Mouse (Mus musculus) neural tube, embryonic 14.5 days (tissue): ENCODE data around the gene Olfr622. TPM values are rescaled to one million over a fixed set of nuclear protein-coding genes. Genes with fewer than 3 reads are reported as not detected.

Source experiments
- ATAC-seq: fragments of 200-750 bp; cut with Nextera tagmentation; 2 replicates; pipeline ENCODE4 v1.8.0; 2017; ENCODE audit warnings: low read depth, mild to moderate bottlenecking, moderate TSS enrichment, moderate library complexity
- H3K27ac ChIP-seq: fragments of 300-500 bp; sonication (generic); 2 replicates; pipeline ENCODE4 v1.5.1; 2014; ENCODE audit warnings: low read depth, mild to moderate bottlenecking, control low read depth, low read length, moderate library complexity, mixed read lengths
- H3K27me3 ChIP-seq: fragments of 300-500 bp; sonication (generic); 2 replicates; pipeline ENCODE4 v1.6.1; 2014; ENCODE audit warnings: low read length; ENCODE audit not compliant: control insufficient read depth, insufficient read depth
- H3K36me3 ChIP-seq: fragments of 300-500 bp; sonication (generic); 2 replicates; pipeline ENCODE4 v1.6.1; 2014; ENCODE audit warnings: low read length, mixed read lengths; ENCODE audit not compliant: control insufficient read depth, insufficient read depth
- H3K4me1 ChIP-seq: fragments of 300-500 bp; sonication (generic); 2 replicates; pipeline ENCODE4 v1.6.1; 2014; ENCODE audit warnings: low read length; ENCODE audit not compliant: control insufficient read depth, insufficient read depth
- H3K4me2 ChIP-seq: fragments of 300-500 bp; sonication (generic); 2 replicates; pipeline ENCODE4 v1.6.1; 2014; ENCODE audit warnings: mild to moderate bottlenecking, low read depth, low read length, control low read depth
- H3K4me3 ChIP-seq: fragments of 300-500 bp; sonication (generic); 2 replicates; pipeline ENCODE4 v1.5.1; 2014; ENCODE audit warnings: low read depth, low read length, control low read depth, mixed read lengths
- H3K9ac ChIP-seq: fragments of 300-500 bp; sonication (generic); replicated peaks from 2 replicates; pipeline ENCODE4 v1.6.1; 2014; ENCODE audit warnings: low read depth, mild to moderate bottlenecking, control low read depth, low read length, mixed read lengths
- H3K9me3 ChIP-seq: fragments of 300-500 bp; sonication (generic); 2 replicates; pipeline ENCODE4 v1.6.1; 2016; ENCODE audit warnings: low read length; ENCODE audit not compliant: control insufficient read depth
- WGBS: fragments of 180-500 bp; shearing (Covaris S2); extraction: QIAGEN DNeasy Blood & Tissue Kit; methylation state at CpG from one replicate; pipeline ENCODE4 v1.1.7; 2014; 5-methylcytosine and 5-hydroxymethylcytosine counted together
- polyA plus RNA-seq: library from polyadenylated mRNA; unstranded; fragments of >200 nt; fragmentation: Nextera tagmentation; extraction: Ambion mirVana; gene quantifications from 2 replicates; pipeline ENCODE4 v1.2.1, GENCODE M21; 2014

Olfr622 gene
- not detected in 2 replicates for polyA plus RNA-seq

GRCm38 (mm10) chr7:103642602-103643001 is at the start of gene Olfr622:
Gene Olfr622 (minus strand): TSS chr7:103642702.
- H3K9ac ChIP-seq = no peak within 1 kb of the TSS
- ATAC-seq = no peak
- H3K27me3 ChIP-seq = no peaks in the 10 kb centered on the region
- no peak within 1 kb of the TSS for H3K27ac ChIP-seq
- 84% methylated on average over 1 of the region's 1 CpGs for WGBS
- no peaks in the 10 kb centered on the region for H3K9me3 ChIP-seq
- no peaks in the 10 kb centered on the region for H3K4me1 ChIP-seq
- H3K4me3 ChIP-seq = no peak within 1 kb of the TSS
- no peak within 1 kb of the TSS for H3K4me2 ChIP-seq
- no peaks in the 10 kb centered on the region for H3K36me3 ChIP-seq

GRCm38 (mm10) chr7:103682420-103682819 is 39.9 kb upstream of the Olfr622 start, which contains the start of gene Olfr625-ps1:
Gene Olfr625-ps1 (plus strand): TSS chr7:103682720.
- H3K4me1 ChIP-seq = no peaks in the 10 kb centered on the region
- no peaks in the 10 kb centered on the region for H3K36me3 ChIP-seq
- H3K4me2 ChIP-seq = no peak within 1 kb of the TSS
- no peak within 1 kb of the TSS for H3K4me3 ChIP-seq
- no peaks in the 10 kb centered on the region for H3K27me3 ChIP-seq
- ATAC-seq = no peak
- no peak within 1 kb of the TSS for H3K9ac ChIP-seq
- H3K9me3 ChIP-seq = no peaks in the 10 kb centered on the region
- no peak within 1 kb of the TSS for H3K27ac ChIP-seq

- no peak for ATAC-seq
- WGBS = 92% methylated on average over 2 of the region's 2 CpGs
- Histone ChIP-seq H3K27me3 (no peaks in the 10 kb centered on the region), H3K9me3 (no peaks in the 10 kb centered on the region), H3K27ac (no peak within 1 kb of the TSS), H3K4me1 (no peaks in the 10 kb centered on the region), H3K36me3 (no peaks in the 10 kb centered on the region), H3K4me3 (no peak within 1 kb of the TSS), H3K4me2 (no peak within 1 kb of the TSS), H3K9ac (no peak within 1 kb of the TSS)
Measured at GRCm38 (mm10) chr7:103671091-103671490, 28.6 kb upstream of the Olfr622 start, which contains the start of gene Olfr624. Gene Olfr624 (minus strand): TSS chr7:103671191.

GRCm38 (mm10) chr7:103663598-103663997 is 21.1 kb upstream of the Olfr622 start, which contains the start of gene Olfr623:
Gene Olfr623 (minus strand): TSS chr7:103663698.
- H3K36me3 ChIP-seq = no peaks in the 10 kb centered on the region
- H3K4me1 ChIP-seq = no peaks in the 10 kb centered on the region
- no peak within 1 kb of the TSS for H3K9ac ChIP-seq
- no peak within 1 kb of the TSS for H3K27ac ChIP-seq
- no peak within 1 kb of the TSS for H3K4me2 ChIP-seq
- no peak for ATAC-seq
- no peak within 1 kb of the TSS for H3K4me3 ChIP-seq
- no peaks in the 10 kb centered on the region for H3K27me3 ChIP-seq
- no peaks in the 10 kb centered on the region for H3K9me3 ChIP-seq

- no peaks in the 10 kb centered on the region for H3K36me3 ChIP-seq
- no peaks in the 10 kb centered on the region for H3K4me1 ChIP-seq
- H3K4me3 ChIP-seq = no peak overlapping the region
- no peaks in the 10 kb centered on the region for H3K9me3 ChIP-seq
- H3K27ac ChIP-seq = no peak overlapping the region
- no peak overlapping the region for H3K4me2 ChIP-seq
- 90% methylated on average over 4 of the region's 4 CpGs for whole genome bisulfite sequencing
- H3K27me3 ChIP-seq = no peaks in the 10 kb centered on the region
- no peak for ATAC-seq
- no peak overlapping the region for H3K9ac ChIP-seq
Measured at GRCm38 (mm10) chr7:103644070-103644469, 1.6 kb upstream of the Olfr622 start.

- no peak overlapping the region for H3K9ac ChIP-seq
- H3K4me1 ChIP-seq = no peaks in the 10 kb centered on the region
- no peaks in the 10 kb centered on the region for H3K27me3 ChIP-seq
- no peak overlapping the region for H3K4me2 ChIP-seq
- no peak overlapping the region for H3K27ac ChIP-seq
- no peaks in the 10 kb centered on the region for H3K36me3 ChIP-seq
- ATAC-seq = no peak
- H3K4me3 ChIP-seq = no peak overlapping the region
- no peaks in the 10 kb centered on the region for H3K9me3 ChIP-seq
Measured at GRCm38 (mm10) chr7:103636795-103637194, 5.7 kb downstream of the Olfr622 start.

GRCm38 (mm10) chr7:103612434-103612833 is 30.1 kb downstream of the Olfr622 start, which contains the start of gene Olfr620:
Gene Olfr620 (minus strand): TSS chr7:103612534.
- no peaks in the 10 kb centered on the region for H3K36me3 ChIP-seq
- no peaks in the 10 kb centered on the region for H3K9me3 ChIP-seq
- 73% methylated on average over 2 of the region's 2 CpGs for WGBS

GRCm38 (mm10) chr7:103607425-103607824 is 35.1 kb downstream of the Olfr622 start:
- Histone ChIP-seq H3K9me3 (no peaks in the 10 kb centered on the region), H3K27me3 (no peaks in the 10 kb centered on the region), H3K4me2 (no peak overlapping the region), H3K4me1 (no peaks in the 10 kb centered on the region), H3K9ac (no peak overlapping the region), H3K4me3 (no peak overlapping the region), H3K27ac (no peak overlapping the region), H3K36me3 (no peaks in the 10 kb centered on the region)
- no peak for ATAC-seq
- WGBS = 91% methylated on average over 2 of the region's 2 CpGs

More at GRCm38 (mm10) chr7:103612434-103612833, 30.1 kb downstream of the Olfr622 start, which contains the start of gene Olfr620:
- H3K4me1 ChIP-seq = no peaks in the 10 kb centered on the region
- no peaks in the 10 kb centered on the region for H3K27me3 ChIP-seq
- no peak for ATAC-seq
- H3K9ac ChIP-seq = no peak within 1 kb of the TSS
- no peak within 1 kb of the TSS for H3K4me2 ChIP-seq
- H3K27ac ChIP-seq = no peak within 1 kb of the TSS
- H3K4me3 ChIP-seq = no peak within 1 kb of the TSS

- no peak for ATAC-seq
- H3K9me3 ChIP-seq = no peaks in the 10 kb centered on the region
- no peak within 1 kb of the TSS for H3K27ac ChIP-seq
- H3K27me3 ChIP-seq = no peaks in the 10 kb centered on the region
- no peak within 1 kb of the TSS for H3K4me2 ChIP-seq
- no peak within 1 kb of the TSS for H3K9ac ChIP-seq
- H3K4me3 ChIP-seq = no peak within 1 kb of the TSS
- no peaks in the 10 kb centered on the region for H3K36me3 ChIP-seq
- H3K4me1 ChIP-seq = no peaks in the 10 kb centered on the region
Measured at GRCm38 (mm10) chr7:103600275-103600674, 42.2 kb downstream of the Olfr622 start, which contains the start of gene Olfr619. Gene Olfr619 (plus strand): TSS chr7:103600575.
